Mouse (Mus musculus) embryonic facial prominence, embryonic 14.5 days (tissue): ENCODE results near the gene Tbcd. TPM values are rescaled to one million over a fixed set of nuclear protein-coding genes. Genes with fewer than 3 reads are reported as not detected.

ENCODE experiments used
- ATAC-seq: fragments of 200-750 bp; cut with Nextera tagmentation; 2 replicates; pipeline ENCODE4 v1.8.0; 2017; ENCODE audit warnings: low read depth, moderate number of reproducible peaks, moderate TSS enrichment
- DNase-seq: peaks from one replicate; pipeline ENCODE4 v3.0.0-alpha.2; 2015; ENCODE audit warnings: low spot score
- H3K27ac ChIP-seq: fragments of 300-500 bp; sonication (generic); replicated peaks from 2 replicates; pipeline ENCODE4 v1.5.1; 2014; ENCODE audit warnings: low read depth, mild to moderate bottlenecking, low read length, moderate library complexity
- H3K27me3 ChIP-seq: fragments of 300-500 bp; sonication (generic); replicated peaks from 2 replicates; pipeline ENCODE4 v1.6.1; 2014; ENCODE audit warnings: low read length; ENCODE audit not compliant: control insufficient read depth, insufficient read depth
- H3K36me3 ChIP-seq: fragments of 300-500 bp; sonication (generic); 2 replicates; pipeline ENCODE4 v1.6.1; 2014; ENCODE audit warnings: low read length, mixed read lengths; ENCODE audit not compliant: control insufficient read depth, insufficient read depth
- H3K4me1 ChIP-seq: fragments of 300-500 bp; sonication (generic); 2 replicates; pipeline ENCODE4 v1.6.1; 2014; ENCODE audit warnings: antibody characterized with exemption, low read length; ENCODE audit not compliant: control insufficient read depth, insufficient read depth
- H3K4me2 ChIP-seq: fragments of 300-500 bp; sonication (generic); 2 replicates; pipeline ENCODE4 v1.6.1; 2014; ENCODE audit warnings: low read depth, mild to moderate bottlenecking, low read length, moderate library complexity, mixed read lengths
- H3K4me3 ChIP-seq: fragments of 300-500 bp; sonication (generic); 2 replicates; pipeline ENCODE4 v1.5.1; 2014; ENCODE audit warnings: low read depth, mild to moderate bottlenecking, low read length
- H3K9ac ChIP-seq: fragments of 300-500 bp; sonication (generic); 2 replicates; pipeline ENCODE4 v1.6.1; 2014; ENCODE audit warnings: low read depth, mild to moderate bottlenecking, low read length, moderate library complexity, mixed read lengths
- H3K9me3 ChIP-seq: fragments of 300-500 bp; sonication (generic); 2 replicates; pipeline ENCODE4 v1.6.1; 2016; ENCODE audit warnings: low read length; ENCODE audit not compliant: control insufficient read depth
- WGBS: fragments of 180-500 bp; shearing (Covaris S2); extraction: QIAGEN DNeasy Blood & Tissue Kit; methylation state at CpG from one replicate; pipeline ENCODE4 v1.1.7; 2014; 5-methylcytosine and 5-hydroxymethylcytosine counted together
- polyA plus RNA-seq: library from polyadenylated mRNA; unstranded; fragments of >200 nt; fragmentation: Nextera tagmentation; extraction: Ambion mirVana; gene quantifications from 2 replicates; pipeline ENCODE4 v1.2.1, GENCODE M21; 2014

Gene Tbcd
- polyA plus RNA-seq, 1 experiment from 2014 or later, result 40.3 TPM

DNA sequence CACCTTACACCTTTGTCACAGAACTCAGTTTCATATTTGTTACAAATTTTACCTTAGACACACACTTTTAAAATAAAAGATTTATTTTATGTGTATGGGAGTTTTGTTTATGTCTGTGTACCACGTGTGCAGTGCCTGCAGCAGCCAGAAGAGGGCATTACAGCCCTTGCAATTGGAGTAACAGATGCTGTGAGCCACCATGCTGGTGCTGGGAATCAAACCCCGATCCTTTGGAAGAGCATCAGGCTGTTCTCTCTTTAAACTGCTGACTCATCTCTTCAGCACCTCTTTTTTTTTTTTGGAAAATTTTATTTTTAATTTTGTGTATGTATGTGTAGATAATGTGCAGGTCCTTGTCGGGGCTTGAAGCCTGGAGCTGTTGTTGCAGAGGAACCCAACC, 6.1 kb downstream of the Tbcd start:
- peaks cover 3% of the 10 kb centered on the region; the same call in 1 of the 2 replicates for H3K4me1 ChIP-seq
- no peaks in the 10 kb centered on the region for H3K27me3 ChIP-seq
- no peak overlapping the region for H3K9ac ChIP-seq
- ATAC-seq, result no peak
- peaks cover 62% of the 10 kb centered on the region for H3K36me3 ChIP-seq
- DNase-seq, result no peak
- H3K4me3 ChIP-seq, result no peak overlapping the region
- H3K9me3 ChIP-seq, result no peaks in the 10 kb centered on the region
- H3K27ac ChIP-seq, result no peak overlapping the region
- 93% methylated on average over 3 of the region's 3 CpGs for WGBS
- no peak overlapping the region for H3K4me2 ChIP-seq

DNA sequence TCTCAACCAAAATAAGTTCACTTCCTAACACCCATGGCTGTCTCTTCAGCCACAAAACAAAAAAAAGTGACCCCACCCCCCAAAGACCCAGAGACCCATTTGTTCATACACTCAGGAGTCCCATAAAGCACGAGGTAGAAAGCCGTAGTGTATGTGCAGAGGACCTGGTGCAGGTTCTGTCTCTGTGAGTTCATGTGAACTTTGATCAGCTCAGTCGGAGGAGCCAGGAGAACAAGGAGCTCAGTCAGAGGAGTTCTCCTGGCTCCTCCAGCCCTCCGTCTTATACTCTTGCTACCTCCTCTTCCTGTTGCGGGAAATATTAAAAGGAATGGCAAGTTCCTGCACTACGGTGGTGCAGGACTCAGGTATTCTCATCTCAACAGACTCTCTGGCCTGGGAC, 15.7 kb downstream of the Tbcd start:
- H3K9ac ChIP-seq, result no peak overlapping the region
- WGBS, result 95% methylated on average over 6 of the region's 6 CpGs

DNA sequence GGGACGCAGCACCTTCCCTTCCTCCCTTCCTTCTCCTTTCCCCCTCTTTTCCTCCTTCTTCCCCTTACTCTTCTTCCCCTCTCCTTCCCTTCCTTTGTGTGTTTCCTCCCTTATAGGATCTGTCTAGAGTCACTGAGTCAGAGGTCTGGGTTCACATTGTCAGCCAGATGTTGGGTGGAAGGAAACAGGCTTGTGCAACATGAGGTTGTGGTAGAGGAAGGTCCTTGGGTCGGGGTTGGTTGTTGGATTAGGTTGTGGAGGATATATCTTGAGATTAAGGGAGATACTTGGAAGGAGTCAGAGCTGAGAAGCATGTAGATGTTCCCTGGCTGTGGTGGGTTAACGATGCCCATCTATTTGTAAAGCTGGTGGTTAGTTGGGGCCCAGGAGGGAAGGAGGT, 23.1 kb downstream of the Tbcd start:
- Histone ChIP-seq H3K4me3 (no peak overlapping the region), H3K27ac (no peak overlapping the region), H3K9ac (no peak overlapping the region), H3K4me1 (no peaks in the 10 kb centered on the region), H3K4me2 (no peak overlapping the region), H3K36me3 (peaks cover 30% of the 10 kb centered on the region; the same call in 1 of the 2 replicates), H3K9me3 (no peaks in the 10 kb centered on the region), H3K27me3 (no peaks in the 10 kb centered on the region)
- DNase-seq, result no peak
- WGBS, result 86% methylated on average over 3 of the region's 3 CpGs
- ATAC-seq, result no peak

More for the DNA sequence above, 15.7 kb downstream of the Tbcd start:
- H3K4me3 ChIP-seq, result no peak overlapping the region
- peaks cover 55% of the 10 kb centered on the region for H3K36me3 ChIP-seq
- H3K4me1 ChIP-seq, result no peaks in the 10 kb centered on the region
- no peaks in the 10 kb centered on the region for H3K27me3 ChIP-seq
- no peak overlapping the region for H3K27ac ChIP-seq
- H3K9me3 ChIP-seq, result no peaks in the 10 kb centered on the region
- DNase-seq (no peak), ATAC-seq (no peak)
- H3K4me2 ChIP-seq, result no peak overlapping the region

DNA sequence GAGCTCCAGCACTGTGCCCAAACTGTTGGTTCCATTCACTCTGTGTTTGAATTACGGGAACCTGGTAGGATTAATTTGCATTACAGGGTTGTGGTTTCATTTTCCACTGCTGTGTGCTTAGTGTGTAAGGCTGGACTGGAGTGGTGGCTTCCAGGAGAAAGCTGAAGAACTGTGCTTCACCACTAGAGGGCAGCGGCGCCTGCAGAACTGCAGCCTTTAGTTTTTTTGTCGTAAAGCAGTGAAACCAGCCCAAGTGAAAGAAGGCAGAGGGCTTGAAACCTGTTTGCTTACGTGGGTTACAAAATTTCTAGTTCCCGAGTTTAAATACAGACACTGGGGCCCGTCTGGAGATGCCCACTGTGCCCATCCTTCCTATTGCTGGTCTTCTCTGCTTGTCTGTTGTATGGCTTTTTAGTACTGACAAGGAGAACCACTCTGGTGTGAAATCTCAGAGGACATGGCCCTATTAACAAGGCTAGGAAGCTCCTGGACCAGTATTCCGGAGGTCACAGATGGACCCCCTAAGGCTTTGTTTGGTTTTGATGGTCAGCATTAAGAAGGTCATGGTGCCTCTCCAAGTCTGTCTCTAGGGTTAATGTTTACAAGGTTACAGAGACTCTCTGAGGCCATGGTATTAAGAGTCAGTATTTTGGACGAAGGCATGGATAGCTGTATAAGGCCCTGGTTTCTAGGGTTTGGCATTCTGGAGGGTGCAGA, 24.1 kb downstream of the Tbcd start:
- no peaks in the 10 kb centered on the region for H3K4me1 ChIP-seq
- ATAC-seq (0 out of 2 replicates have a peak, but pooled peaks have one; percentile 34), DNase-seq (peak; percentile 80)
- no peak overlapping the region for H3K4me2 ChIP-seq
- no peak overlapping the region for H3K4me3 ChIP-seq
- H3K9ac ChIP-seq, result no peak overlapping the region
- peaks cover 25% of the 10 kb centered on the region; the same call in 1 of the 2 replicates for H3K36me3 ChIP-seq
- no peaks in the 10 kb centered on the region for H3K27me3 ChIP-seq
- WGBS, result 38% methylated on average over 9 of the region's 9 CpGs
- no peaks in the 10 kb centered on the region for H3K9me3 ChIP-seq
- H3K27ac ChIP-seq, result no peak overlapping the region

DNA sequence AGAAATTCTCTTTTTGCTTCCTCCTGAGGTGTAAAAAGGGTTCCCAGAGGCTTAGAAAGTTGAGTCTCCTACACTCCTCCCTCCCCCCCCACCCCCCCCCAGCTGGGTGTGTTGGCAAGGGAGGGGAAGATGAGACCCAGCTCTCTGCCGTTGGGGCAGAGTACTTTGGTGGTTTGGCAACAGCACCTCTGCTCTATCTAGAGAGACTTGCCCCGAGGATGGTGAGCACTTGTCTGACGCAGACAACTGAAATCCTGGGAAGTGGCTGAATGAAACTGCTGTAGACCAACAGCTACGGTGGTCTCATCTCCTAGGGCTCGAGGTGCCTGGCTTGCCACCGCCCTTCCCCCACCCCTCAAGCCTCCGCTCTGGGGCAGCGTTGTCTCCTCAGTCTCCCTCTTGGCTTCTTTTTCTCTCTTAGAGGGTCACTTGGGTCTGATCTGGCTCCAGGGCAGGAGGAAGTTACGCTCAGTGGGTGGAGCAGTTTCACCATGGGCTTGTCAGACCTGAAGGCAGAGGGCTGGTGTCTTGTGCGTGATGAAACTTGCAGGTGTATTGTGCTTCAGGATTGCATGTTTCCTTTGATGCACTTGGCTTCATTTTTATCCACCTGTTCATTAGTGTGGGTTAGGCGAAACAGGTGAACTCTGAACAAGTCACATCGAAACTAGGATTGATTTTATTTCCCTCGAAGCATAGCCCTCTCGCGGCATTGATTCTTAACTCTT, 27.9 kb downstream of the Tbcd start:
- Histone ChIP-seq H3K4me1 (no peaks in the 10 kb centered on the region), H3K9ac (no peak overlapping the region), H3K4me3 (no peak overlapping the region), H3K36me3 (peaks cover 25% of the 10 kb centered on the region; the same call in 1 of the 2 replicates), H3K27ac (peak overlapping the region; percentile 45; the same call in 1 of the 2 replicates), H3K27me3 (no peaks in the 10 kb centered on the region), H3K9me3 (no peaks in the 10 kb centered on the region), H3K4me2 (no peak overlapping the region)
- WGBS, result 75% methylated on average over 15 of the region's 15 CpGs
- DNase-seq (peak; percentile 58), ATAC-seq (no peak)

DNA sequence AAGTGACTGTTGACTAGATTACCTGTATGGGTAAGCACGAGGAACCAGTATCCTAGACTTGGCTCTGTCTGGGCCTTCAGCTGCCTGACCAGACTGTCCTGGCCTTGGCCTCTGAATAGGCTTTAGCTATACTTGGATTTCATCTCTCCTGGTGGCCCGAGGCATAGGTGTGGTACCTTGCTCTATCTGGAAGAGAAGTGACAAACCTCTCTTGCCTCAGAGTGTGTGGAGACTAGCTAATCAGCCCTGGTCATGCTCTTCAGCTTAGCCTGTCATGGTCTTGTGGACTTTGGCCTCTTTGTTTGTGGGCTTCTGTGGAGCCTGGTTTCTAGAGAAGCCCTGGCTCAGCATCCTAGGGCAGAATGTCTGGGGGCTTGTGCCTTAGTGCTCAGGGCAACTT, 29.4 kb downstream of the Tbcd start:
- Histone ChIP-seq H3K9me3 (no peaks in the 10 kb centered on the region), H3K4me2 (no peak overlapping the region), H3K27ac (no peak overlapping the region), H3K4me3 (no peak overlapping the region), H3K27me3 (no peaks in the 10 kb centered on the region), H3K4me1 (no peaks in the 10 kb centered on the region), H3K9ac (no peak overlapping the region), H3K36me3 (peaks cover 22% of the 10 kb centered on the region; the same call in 1 of the 2 replicates)
- DNase-seq, result no peak
- no peak for ATAC-seq
- whole genome bisulfite sequencing, result 93% methylated on average over 2 of the region's 2 CpGs

DNA sequence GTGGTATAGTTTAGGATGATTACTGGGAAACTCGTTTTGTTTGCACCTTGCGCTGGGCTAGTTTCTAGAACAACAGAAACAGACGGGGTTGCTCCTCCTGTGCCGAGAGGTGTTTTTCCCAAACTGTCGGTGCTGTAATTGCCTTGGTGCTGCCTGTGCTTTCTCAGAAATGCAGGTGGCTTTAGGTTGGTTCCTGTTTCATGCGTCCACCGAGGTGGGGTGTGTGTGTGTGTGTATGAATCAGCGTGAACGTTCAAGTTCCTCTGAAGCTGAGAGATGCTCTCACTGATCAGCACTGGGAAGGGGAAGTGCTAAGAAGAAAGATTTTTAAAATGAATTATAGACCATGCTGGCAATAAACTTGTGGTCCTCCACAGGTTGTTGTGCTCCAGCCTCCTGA, 34.1 kb downstream of the Tbcd start:
- no peak overlapping the region for H3K4me2 ChIP-seq
- no peak overlapping the region for H3K27ac ChIP-seq
- H3K36me3 ChIP-seq, result no peaks in the 10 kb centered on the region
- no peaks in the 10 kb centered on the region for H3K4me1 ChIP-seq
- no peaks in the 10 kb centered on the region for H3K27me3 ChIP-seq
- H3K9ac ChIP-seq, result no peak overlapping the region
- no peak overlapping the region for H3K4me3 ChIP-seq
- 74% methylated on average over 9 of the region's 9 CpGs for WGBS
- no peak for DNase-seq
- no peak; the same call in 1 of the 2 replicates for ATAC-seq
- no peaks in the 10 kb centered on the region for H3K9me3 ChIP-seq

DNA sequence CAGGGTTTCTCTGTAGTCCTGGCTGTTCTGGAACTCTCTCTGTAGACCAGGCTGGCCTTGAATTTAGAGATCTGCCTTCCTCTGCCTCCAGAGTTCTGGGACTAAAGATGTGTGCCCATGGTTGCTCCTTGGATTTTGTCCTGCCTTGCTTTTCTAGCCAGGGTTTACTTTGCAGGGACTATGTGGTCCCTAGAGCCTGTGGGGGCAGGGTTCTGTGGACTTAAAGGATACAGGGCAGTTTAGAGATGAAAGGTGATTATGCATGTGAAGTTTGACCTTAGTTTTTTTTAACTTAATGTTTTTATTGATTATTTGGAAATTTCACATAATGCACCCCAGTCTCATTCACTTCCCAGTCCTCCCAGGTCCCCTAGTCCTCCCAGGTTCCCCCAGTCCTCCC, 38.9 kb downstream of the Tbcd start:
- Histone ChIP-seq H3K9me3 (no peaks in the 10 kb centered on the region), H3K4me3 (no peak overlapping the region), H3K27me3 (no peaks in the 10 kb centered on the region), H3K9ac (no peak overlapping the region), H3K4me2 (no peak overlapping the region), H3K4me1 (no peaks in the 10 kb centered on the region), H3K36me3 (peaks cover 12% of the 10 kb centered on the region), H3K27ac (no peak overlapping the region)
- DNase-seq, result no peak
- ATAC-seq, result no peak
